Mouse (Mus musculus): ENCODE data around the gene Ghrhr. TPM values are rescaled to one million over a fixed set of nuclear protein-coding genes. Genes with fewer than 3 reads are reported as not detected.

Gene Ghrhr
- polyA plus RNA-seq, 1 experiment = not detected

DNA sequence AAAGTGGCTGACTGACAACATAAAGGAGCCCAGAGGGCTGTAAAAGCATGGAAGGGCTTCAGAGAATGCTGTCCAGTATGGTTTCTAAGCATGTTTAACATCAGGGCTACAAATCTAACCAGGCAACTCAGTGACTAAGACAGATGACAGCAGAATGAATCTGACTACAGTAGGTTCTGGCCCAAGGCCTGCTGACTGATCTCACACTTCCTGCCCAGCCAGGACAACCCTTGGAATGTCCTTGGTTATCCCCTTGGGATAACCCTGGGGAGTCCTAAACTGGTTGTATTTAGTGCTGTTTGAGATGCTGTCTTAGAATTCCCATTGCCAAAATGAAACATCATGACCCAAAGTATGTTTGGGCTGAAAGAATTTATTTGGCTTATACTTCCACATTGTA, 56.0 kb downstream of the Ghrhr start:
- Histone ChIP-seq H3K4me1 (ENCODE audit: control insufficient read depth, insufficient read depth, low read length) (peaks cover 15% of the 10 kb centered on the region), H3K27ac (ENCODE audit: insufficient read depth, low read length) (peak overlapping the region; percentile 55; the same call in 1 of the 2 replicates), H3K4me3 (ENCODE audit: insufficient read depth, low read length) (no peak overlapping the region)
- TF ChIP-seq CTCF (IDR thresholded peaks at IDR 0.05; ENCODE audit: borderline replicate concordance, insufficient read depth, low read length) (no peak), POLR2A (IDR thresholded peaks at IDR 0.05; ENCODE audit: low read depth, low read length) (no peak)

DNA sequence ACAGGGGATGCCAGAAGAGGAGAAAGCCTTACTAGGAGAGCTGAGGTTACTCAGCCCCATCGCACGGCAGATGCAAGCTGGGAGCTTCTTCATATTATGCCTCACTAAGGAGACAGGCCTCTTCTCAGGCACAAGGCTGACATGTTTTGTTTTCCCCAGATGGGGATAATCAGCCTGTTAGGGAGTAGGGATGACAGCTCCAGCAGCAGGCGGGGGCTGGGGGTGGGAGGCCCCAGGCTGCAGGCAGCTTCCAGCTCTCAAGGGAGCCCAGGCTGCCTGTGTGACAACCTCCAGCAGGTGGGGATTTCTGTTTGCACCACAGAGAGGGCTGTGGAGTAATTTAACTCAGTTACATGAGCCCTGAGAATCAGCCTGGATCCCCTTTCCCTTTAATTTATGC, 58.3 kb downstream of the Ghrhr start:
- no peak overlapping the region for H3K27ac ChIP-seq (ENCODE audit: insufficient read depth, low read length)
- peaks cover 24% of the 10 kb centered on the region for H3K4me1 ChIP-seq (ENCODE audit: control insufficient read depth, insufficient read depth, low read length)
- H3K4me3 ChIP-seq (ENCODE audit: insufficient read depth, low read length) = no peak overlapping the region
- TF ChIP-seq POLR2A (IDR thresholded peaks at IDR 0.05; ENCODE audit: low read depth, low read length) = no peak
- TF ChIP-seq CTCF (IDR thresholded peaks at IDR 0.05; ENCODE audit: borderline replicate concordance, insufficient read depth, low read length) = no peak

DNA sequence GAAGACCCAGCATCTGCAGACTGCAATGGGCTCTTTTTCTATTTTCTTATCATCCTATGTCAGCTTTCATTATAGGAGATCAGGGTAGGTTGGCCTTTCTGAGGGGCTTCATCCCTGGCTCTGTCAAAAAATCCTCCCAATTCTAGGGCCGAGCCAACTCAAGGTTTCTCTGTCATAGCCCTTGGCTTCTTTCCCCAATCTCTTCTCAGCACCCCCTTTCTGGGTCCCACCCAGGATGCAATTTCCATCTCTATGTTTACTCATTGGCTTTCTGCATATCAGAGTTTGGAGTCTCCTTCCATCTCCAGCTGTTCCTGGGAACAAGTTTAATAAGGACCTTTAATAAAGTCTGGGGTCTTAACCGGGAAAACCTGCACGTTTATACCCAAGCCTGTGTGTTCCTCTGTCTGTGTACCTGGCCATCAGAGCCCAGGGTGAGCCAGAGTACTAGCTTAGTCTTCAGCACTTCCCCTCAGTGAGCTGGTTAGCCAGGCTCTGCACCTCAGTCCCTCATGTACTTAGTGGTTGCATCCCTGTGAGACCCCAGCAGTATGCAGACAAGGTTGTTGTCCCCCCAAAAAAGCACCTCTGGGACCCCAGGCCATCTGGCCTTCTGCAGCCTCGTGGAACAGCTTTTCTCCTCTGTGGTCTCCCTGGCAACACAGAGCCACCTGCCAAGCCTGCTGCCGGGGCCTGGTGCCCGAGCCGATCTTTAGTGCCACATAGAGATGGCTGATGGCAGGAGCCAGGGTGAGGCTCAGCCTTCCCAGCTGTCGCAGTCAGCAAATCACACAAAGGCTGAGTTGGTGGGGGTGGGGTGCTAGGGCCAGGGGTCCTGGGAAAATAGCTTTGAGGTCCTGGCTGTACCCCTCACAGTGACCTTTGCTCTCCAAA, 59.4 kb downstream of the Ghrhr start:
- no peak overlapping the region for H3K4me3 ChIP-seq (ENCODE audit: insufficient read depth, low read length)
- TF ChIP-seq POLR2A (IDR thresholded peaks at IDR 0.05; ENCODE audit: low read depth, low read length) (no peak), CTCF (IDR thresholded peaks at IDR 0.05; ENCODE audit: borderline replicate concordance, insufficient read depth, low read length) (no peak)
- H3K27ac ChIP-seq (ENCODE audit: insufficient read depth, low read length) = no peak overlapping the region
- H3K4me1 ChIP-seq (ENCODE audit: control insufficient read depth, insufficient read depth, low read length) = peaks cover 24% of the 10 kb centered on the region

DNA sequence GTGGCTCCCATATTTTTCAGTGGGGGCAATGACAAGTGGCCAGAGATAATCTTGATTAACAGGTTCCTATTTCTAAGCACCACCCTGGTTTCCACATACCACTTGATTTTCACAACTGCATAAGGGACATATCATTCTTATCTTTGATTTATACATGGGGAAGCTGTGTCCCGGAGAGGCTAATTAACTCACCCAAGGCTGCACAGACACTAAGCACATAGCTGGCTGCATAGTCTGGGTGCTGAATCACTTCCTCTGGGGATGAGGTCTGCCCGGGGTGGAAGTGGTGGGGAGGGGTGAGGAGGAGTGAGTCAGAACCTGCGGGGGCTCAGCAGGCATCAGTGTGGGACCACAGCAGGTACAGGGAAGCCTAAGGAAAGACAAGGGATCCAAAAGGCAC, 61.8 kb downstream of the Ghrhr start:
- Histone ChIP-seq H3K27ac (ENCODE audit: insufficient read depth, low read length) (no peak overlapping the region), H3K4me3 (ENCODE audit: insufficient read depth, low read length) (no peak overlapping the region), H3K4me1 (ENCODE audit: control insufficient read depth, insufficient read depth, low read length) (peaks cover 19% of the 10 kb centered on the region)
- TF ChIP-seq POLR2A (IDR thresholded peaks at IDR 0.05; ENCODE audit: low read depth, low read length) = no peak
- TF ChIP-seq CTCF (IDR thresholded peaks at IDR 0.05; ENCODE audit: borderline replicate concordance, insufficient read depth, low read length) = no peak

Other genes starting within 250 kb of the Ghrhr start
- not detected in 2 replicates for gene Crhr2, start 243.3 kb upstream of the Ghrhr start, polyA plus RNA-seq (2011; ENCODE audit: insufficient read length, low read depth, missing spikeins)
- not detected in 2 replicates for gene Inmt, start 201.3 kb upstream of the Ghrhr start, polyA plus RNA-seq (2011; ENCODE audit: insufficient read length, low read depth, missing spikeins)
- 5.3 and 8.6 TPM in 2 replicates for gene Mindy4, start 172.9 kb upstream of the Ghrhr start, polyA plus RNA-seq (2011; ENCODE audit: insufficient read length, low read depth, missing spikeins)
- 23.7 and 50.9 TPM in 2 replicates for gene Aqp1, start 39.9 kb upstream of the Ghrhr start, polyA plus RNA-seq (2011; ENCODE audit: insufficient read length, low read depth, missing spikeins)
- gene Adcyap1r1, start 75.7 kb downstream of the Ghrhr start, polyA plus RNA-seq (2011; ENCODE audit: insufficient read length, low read depth, missing spikeins) = 1.5 and 4.2 TPM in 2 replicates

All from embryonic fibroblast, embryonic 13.5 days (primary cell).